Mouse (Mus musculus) midbrain, embryonic 16.5 days (tissue): ENCODE data around the gene Rbm33. TPM values are rescaled to one million over a fixed set of nuclear protein-coding genes. Genes with fewer than 3 reads are reported as not detected.
A peak's percentile ranks its signal among the peaks of the same experiment; 100 is the strongest.

ENCODE experiments used
- ATAC-seq: fragments of 200-750 bp; cut with Nextera tagmentation; 2 replicates; pipeline ENCODE4 v1.8.0; 2017; ENCODE audit warnings: moderate TSS enrichment
- H3K27ac ChIP-seq: fragments of 300-500 bp; sonication (generic); 2 replicates; pipeline ENCODE4 v1.5.1; 2014; ENCODE audit warnings: mild to moderate bottlenecking, low read length, mixed read lengths
- H3K27me3 ChIP-seq: fragments of 300-500 bp; sonication (generic); 2 replicates; pipeline ENCODE4 v1.6.1; 2014; ENCODE audit warnings: low read depth, low read length, mixed read lengths; ENCODE audit not compliant: control insufficient read depth, insufficient read depth
- H3K36me3 ChIP-seq: fragments of 300-500 bp; sonication (generic); 2 replicates; pipeline ENCODE4 v1.6.1; 2014; ENCODE audit warnings: mild to moderate bottlenecking, low read length, moderate library complexity, mixed read lengths; ENCODE audit not compliant: control insufficient read depth, insufficient read depth
- H3K4me1 ChIP-seq: fragments of 300-500 bp; sonication (generic); 2 replicates; pipeline ENCODE4 v1.6.1; 2014; ENCODE audit warnings: mild to moderate bottlenecking, low read length, mixed read lengths; ENCODE audit not compliant: control insufficient read depth, insufficient read depth
- H3K4me2 ChIP-seq: fragments of 300-500 bp; sonication (generic); 2 replicates; pipeline ENCODE4 v1.6.1; 2014; ENCODE audit warnings: mild to moderate bottlenecking, low read length, mixed read lengths
- H3K4me3 ChIP-seq: fragments of 300-500 bp; sonication (generic); 2 replicates; pipeline ENCODE4 v1.5.1; 2014; ENCODE audit warnings: low read depth, mild to moderate bottlenecking, low read length, moderate library complexity, mixed read lengths
- H3K9ac ChIP-seq: fragments of 300-500 bp; sonication (generic); 2 replicates; pipeline ENCODE4 v1.6.1; 2014; ENCODE audit warnings: low read depth, low read length, mixed read lengths
- H3K9me3 ChIP-seq: fragments of 300-500 bp; sonication (generic); replicated peaks from 2 replicates; pipeline ENCODE4 v1.6.1; 2014; ENCODE audit warnings: mild to moderate bottlenecking, low read length, mixed read lengths; ENCODE audit not compliant: control insufficient read depth, poor library complexity, severe bottlenecking
- WGBS: fragments of 180-500 bp; shearing (Covaris S2); extraction: QIAGEN DNeasy Blood & Tissue Kit; methylation state at CpG from one replicate; pipeline ENCODE4 v1.1.7; 2014; 5-methylcytosine and 5-hydroxymethylcytosine counted together
- polyA plus RNA-seq: library from polyadenylated mRNA; unstranded; fragments of >200 nt; fragmentation: Nextera tagmentation; extraction: Ambion mirVana; gene quantifications from 2 replicates; pipeline ENCODE4 v1.2.1, GENCODE M21; 2015

Rbm33 gene
- polyA plus RNA-seq, 1 experiment from 2014 or later: 14.1 TPM

- peak; percentile 54; the same call in 1 of the 2 replicates for ATAC-seq
- peaks cover 27% of the 10 kb centered on the region for H3K36me3 ChIP-seq
- no peaks in the 10 kb centered on the region for H3K9me3 ChIP-seq
- H3K9ac ChIP-seq: no peak overlapping the region
- H3K4me1 ChIP-seq: no peaks in the 10 kb centered on the region
- no peaks in the 10 kb centered on the region for H3K27me3 ChIP-seq
- no peak overlapping the region for H3K4me3 ChIP-seq
- H3K27ac ChIP-seq: no peak overlapping the region
- 82% methylated on average over 9 of the region's 9 CpGs for WGBS
- no peak overlapping the region for H3K4me2 ChIP-seq
These were observed 70.7 kb downstream of the Rbm33 start for GRCm38 (mm10) chr5:28387531-28388179.

- Histone ChIP-seq H3K4me3 (no peak overlapping the region), H3K4me2 (no peak overlapping the region), H3K27ac (no peak overlapping the region), H3K4me1 (no peaks in the 10 kb centered on the region), H3K36me3 (peaks cover 27% of the 10 kb centered on the region), H3K9me3 (no peaks in the 10 kb centered on the region), H3K27me3 (no peaks in the 10 kb centered on the region), H3K9ac (no peak overlapping the region)
- peak; percentile 48; the same call in 1 of the 2 replicates for ATAC-seq
- 58% methylated on average over 3 of the region's 3 CpGs for WGBS
These were observed 71.3 kb downstream of the Rbm33 start for GRCm38 (mm10) chr5:28388184-28388583.

- no peak overlapping the region for H3K9ac ChIP-seq
- no peak for ATAC-seq
- no peaks in the 10 kb centered on the region for H3K4me1 ChIP-seq
- 91% methylated on average over 6 of the region's 6 CpGs for WGBS
- H3K27ac ChIP-seq: no peak overlapping the region
- peaks cover 34% of the 10 kb centered on the region for H3K36me3 ChIP-seq
- H3K4me2 ChIP-seq: no peak overlapping the region
- no peaks in the 10 kb centered on the region for H3K27me3 ChIP-seq
- no peaks in the 10 kb centered on the region for H3K9me3 ChIP-seq
- H3K4me3 ChIP-seq: no peak overlapping the region
These were observed 73.3 kb downstream of the Rbm33 start for GRCm38 (mm10) chr5:28390189-28390588.

GRCm38 (mm10) chr5:28397344-28397743 is 80.4 kb downstream of the Rbm33 start:
- Histone ChIP-seq H3K9me3 (no peaks in the 10 kb centered on the region), H3K4me1 (0 out of 2 replicates have a peak, but pooled peaks cover 2% of the 10 kb centered on the region), H3K27me3 (no peaks in the 10 kb centered on the region), H3K4me3 (no peak overlapping the region), H3K4me2 (no peak overlapping the region), H3K36me3 (peaks cover 7% of the 10 kb centered on the region), H3K9ac (no peak overlapping the region), H3K27ac (no peak overlapping the region)
- no peak for ATAC-seq
- WGBS: 98% methylated on average over 2 of the region's 2 CpGs

- H3K27me3 ChIP-seq: no peaks in the 10 kb centered on the region
- no peak overlapping the region for H3K9ac ChIP-seq
- H3K36me3 ChIP-seq: peaks cover 7% of the 10 kb centered on the region
- H3K4me1 ChIP-seq: 0 out of 2 replicates have a peak, but pooled peaks cover 2% of the 10 kb centered on the region
- no peaks in the 10 kb centered on the region for H3K9me3 ChIP-seq
- no peak overlapping the region for H3K4me3 ChIP-seq
- 83% methylated on average over 3 of the region's 3 CpGs for WGBS
- no peak for ATAC-seq
- no peak overlapping the region for H3K27ac ChIP-seq
- H3K4me2 ChIP-seq: no peak overlapping the region
These were observed 81.8 kb downstream of the Rbm33 start for GRCm38 (mm10) chr5:28398736-28399135.

- Histone ChIP-seq H3K4me3 (no peak overlapping the region), H3K4me1 (peaks cover 4% of the 10 kb centered on the region; the same call in 1 of the 2 replicates), H3K27ac (no peak overlapping the region), H3K9ac (no peak overlapping the region), H3K27me3 (no peaks in the 10 kb centered on the region), H3K36me3 (no peaks in the 10 kb centered on the region; the same call in 1 of the 2 replicates), H3K4me2 (no peak overlapping the region), H3K9me3 (no peaks in the 10 kb centered on the region)
- 85% methylated on average over 2 of the region's 2 CpGs for WGBS
- ATAC-seq: no peak
These were observed 82.7 kb downstream of the Rbm33 start for GRCm38 (mm10) chr5:28399451-28400115.

GRCm38 (mm10) chr5:28402756-28403155 is 85.8 kb downstream of the Rbm33 start:
- Histone ChIP-seq H3K9me3 (no peaks in the 10 kb centered on the region), H3K36me3 (no peaks in the 10 kb centered on the region), H3K27ac (no peak overlapping the region), H3K27me3 (no peaks in the 10 kb centered on the region), H3K4me1 (peaks cover 4% of the 10 kb centered on the region; the same call in 1 of the 2 replicates), H3K4me2 (no peak overlapping the region), H3K9ac (no peak overlapping the region), H3K4me3 (no peak overlapping the region)
- no peak for ATAC-seq
- WGBS: 94% methylated on average over 1 of the region's 1 CpGs

- Histone ChIP-seq H3K27ac (no peak overlapping the region), H3K4me2 (no peak overlapping the region), H3K9me3 (no peaks in the 10 kb centered on the region), H3K36me3 (peaks cover 8% of the 10 kb centered on the region; the same call in 1 of the 2 replicates), H3K4me3 (no peak overlapping the region), H3K4me1 (peaks cover 2% of the 10 kb centered on the region; the same call in 1 of the 2 replicates), H3K9ac (no peak overlapping the region), H3K27me3 (no peaks in the 10 kb centered on the region)
- WGBS: 90% methylated on average over 3 of the region's 3 CpGs
- no peak for ATAC-seq
These were observed 89.7 kb downstream of the Rbm33 start for GRCm38 (mm10) chr5:28406662-28407061.

- no peak overlapping the region for H3K27ac ChIP-seq
- no peak overlapping the region for H3K4me2 ChIP-seq
- 95% methylated on average over 2 of the region's 2 CpGs for WGBS
- no peak for ATAC-seq
- H3K36me3 ChIP-seq: peaks cover 37% of the 10 kb centered on the region
- H3K4me1 ChIP-seq: no peaks in the 10 kb centered on the region
- H3K9ac ChIP-seq: no peak overlapping the region
- no peaks in the 10 kb centered on the region for H3K27me3 ChIP-seq
- H3K9me3 ChIP-seq: no peaks in the 10 kb centered on the region
- no peak overlapping the region for H3K4me3 ChIP-seq
These were observed 95.2 kb downstream of the Rbm33 start for GRCm38 (mm10) chr5:28412006-28412685.
